Mouse (Mus musculus) stomach, postnatal 0 days (tissue): Measurements from ENCODE around the gene Dlx4. TPM values are rescaled to one million over a fixed set of nuclear protein-coding genes. Genes with fewer than 3 reads are reported as not detected.
A peak's percentile ranks its signal among the peaks of the same experiment; 100 is the strongest.

ENCODE experiments used
- ATAC-seq: fragments of 200-750 bp; cut with Nextera tagmentation; 2 replicates; pipeline ENCODE4 v1.8.0; 2017; ENCODE audit not compliant: low FRiP score, low TSS enrichment
- DNase-seq: peaks from one replicate; pipeline ENCODE4 v3.0.0-alpha.2; 2016; ENCODE audit warnings: low spot score
- H3K27ac ChIP-seq: fragments of 300-500 bp; sonication (generic); replicated peaks from 2 replicates; pipeline ENCODE4 v1.5.1; 2014; ENCODE audit warnings: mild to moderate bottlenecking, control low read depth
- H3K27me3 ChIP-seq: fragments of 300-500 bp; sonication (generic); 2 replicates; pipeline ENCODE4 v1.6.1; 2014; ENCODE audit warnings: low read length; ENCODE audit not compliant: control insufficient read depth, insufficient read depth
- H3K36me3 ChIP-seq: fragments of 300-500 bp; sonication (generic); 2 replicates; pipeline ENCODE4 v1.6.1; 2014; ENCODE audit warnings: low read length, mixed read lengths; ENCODE audit not compliant: control insufficient read depth, insufficient read depth
- H3K4me1 ChIP-seq: fragments of 300-500 bp; sonication (generic); replicated peaks from 2 replicates; pipeline ENCODE4 v1.6.1; 2014; ENCODE audit warnings: antibody characterized with exemption; ENCODE audit not compliant: control insufficient read depth, insufficient read depth
- H3K4me2 ChIP-seq: fragments of 300-500 bp; sonication (generic); replicated peaks from 2 replicates; pipeline ENCODE4 v1.6.1; 2014; ENCODE audit warnings: low read depth, mild to moderate bottlenecking, control low read depth, moderate library complexity
- H3K4me3 ChIP-seq: fragments of 300-500 bp; sonication (generic); 2 replicates; pipeline ENCODE4 v1.5.1; 2014; ENCODE audit warnings: low read depth, low read length, control low read depth
- H3K9ac ChIP-seq: fragments of 300-500 bp; sonication (generic); 2 replicates; pipeline ENCODE4 v1.6.1; 2014; ENCODE audit warnings: mild to moderate bottlenecking, low read length, control low read depth, mixed read lengths
- H3K9me3 ChIP-seq: fragments of 300-500 bp; sonication (generic); 2 replicates; pipeline ENCODE4 v1.6.1; 2016; ENCODE audit warnings: low read length; ENCODE audit not compliant: control insufficient read depth
- CTCF ChIP-seq: IDR thresholded peaks from 2 replicates; pipeline ENCODE4 v1.5.1; 2016; ENCODE audit warnings: antibody characterized with exemption, low read depth, mild to moderate bottlenecking, moderate library complexity
- EP300 ChIP-seq: optimal IDR thresholded peaks from 2 replicates; pipeline ENCODE3; 2016; ENCODE audit warnings: antibody characterized with exemption
- WGBS: fragments of 180-500 bp; shearing (Covaris S2); extraction: QIAGEN DNeasy Blood & Tissue Kit; methylation state at CpG from one replicate; pipeline ENCODE4 v1.1.7; 2014; 5-methylcytosine and 5-hydroxymethylcytosine counted together
- polyA plus RNA-seq: library from polyadenylated mRNA; unstranded; fragments of >200 nt; fragmentation: Nextera tagmentation; extraction: Ambion mirVana; gene quantifications from 2 replicates; pipeline ENCODE4 v1.2.1, GENCODE M21; 2015

Gene Dlx4
- polyA plus RNA-seq, 1 experiment from 2014 or later, result 1.6 TPM

DNA sequence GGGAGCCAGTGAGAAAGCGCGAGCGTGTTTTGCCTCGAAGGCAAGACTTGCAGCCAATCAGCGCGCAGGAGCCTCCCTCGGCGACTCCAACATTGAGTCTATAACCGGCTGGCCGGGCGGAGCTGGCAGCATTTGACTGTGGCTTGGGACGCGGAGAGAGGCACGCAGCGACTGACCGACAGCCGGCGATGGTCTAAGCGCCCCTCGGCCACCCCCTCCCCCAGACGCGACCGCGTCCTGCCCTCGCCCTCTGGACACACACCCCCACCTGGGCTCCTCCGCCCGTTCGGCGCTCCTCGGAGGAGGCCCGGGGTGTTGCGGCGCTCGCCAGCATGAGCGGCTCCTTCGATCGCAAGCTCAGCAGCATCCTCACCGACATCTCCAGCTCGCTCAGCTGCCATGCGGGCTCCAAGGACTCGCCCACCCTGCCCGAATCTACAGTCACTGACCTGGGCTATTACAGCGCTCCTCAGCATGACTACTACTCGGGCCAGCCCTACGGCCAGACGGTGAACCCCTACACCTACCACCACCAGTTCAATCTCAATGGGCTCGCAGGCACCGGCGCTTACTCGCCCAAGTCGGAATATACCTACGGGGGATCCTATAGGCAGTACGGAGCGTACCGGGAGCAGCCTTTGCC is 26.0 kb downstream of the Dlx4 start, which contains the start of gene Dlx3:
Dlx3 (plus strand) TSS at position 130 of the 643 bp plus-strand sequence.
- no peak for TF ChIP-seq CTCF
- TF ChIP-seq EP300, result no peak
- Histone ChIP-seq H3K4me2 (peak within 1 kb of the TSS; percentile 59), H3K36me3 (no peaks in the 10 kb centered on the region), H3K4me1 (peaks cover 3% of the 10 kb centered on the region; the same call in 1 of the 2 replicates), H3K4me3 (peak within 1 kb of the TSS; percentile 40), H3K27me3 (peaks cover 8% of the 10 kb centered on the region; the same call in 1 of the 2 replicates), H3K9me3 (no peaks in the 10 kb centered on the region), H3K27ac (no peak within 1 kb of the TSS), H3K9ac (peak within 1 kb of the TSS; percentile 43; the same call in 1 of the 2 replicates)
- ATAC-seq, result peak; percentile 16; the same call in 1 of the 2 replicates
- peak; percentile 56 for DNase-seq
- under 1% methylated on average over 44 of the region's 55 CpGs for WGBS

GRCm38 (mm10) chr11:95118505-95118904 is 27.6 kb downstream of the Dlx4 start:
- peak; percentile 41; the same call in 1 of the 2 replicates for ATAC-seq
- H3K27ac ChIP-seq, result no peak overlapping the region
- H3K27me3 ChIP-seq, result peaks cover 6% of the 10 kb centered on the region; the same call in 1 of the 2 replicates
- no peaks in the 10 kb centered on the region for H3K36me3 ChIP-seq
- no peak overlapping the region for H3K9ac ChIP-seq
- no peak overlapping the region for H3K4me2 ChIP-seq
- DNase-seq, result peak; percentile 79
- peaks cover 3% of the 10 kb centered on the region; the same call in 1 of the 2 replicates for H3K4me1 ChIP-seq
- TF ChIP-seq EP300 (no peak), CTCF (peak; percentile 97)
- H3K9me3 ChIP-seq, result no peaks in the 10 kb centered on the region
- no peak overlapping the region for H3K4me3 ChIP-seq
- WGBS, result 8% methylated on average over 8 of the region's 8 CpGs

DNA sequence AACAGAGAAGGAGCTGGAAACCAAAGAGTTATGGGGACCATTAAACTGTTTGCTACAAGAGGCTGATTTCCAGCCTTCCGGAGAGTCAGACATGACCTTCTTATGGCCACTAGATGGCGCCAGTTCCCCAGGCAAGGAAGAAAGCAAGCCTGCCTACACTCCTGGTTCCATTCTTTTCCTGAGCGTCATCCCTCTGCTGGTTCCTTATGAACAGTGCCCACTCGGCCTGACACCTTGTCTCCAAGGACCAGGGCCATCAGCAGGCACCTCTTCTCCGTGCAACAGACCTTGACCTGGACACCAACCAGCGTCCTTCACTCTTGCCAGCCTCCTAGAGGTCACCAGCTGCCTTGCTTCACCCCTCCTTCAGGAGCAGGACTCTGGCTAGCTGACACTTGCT is 29.0 kb downstream of the Dlx4 start:
- no peak overlapping the region for H3K4me3 ChIP-seq
- H3K36me3 ChIP-seq, result no peaks in the 10 kb centered on the region
- peaks cover 3% of the 10 kb centered on the region; the same call in 1 of the 2 replicates for H3K4me1 ChIP-seq
- ATAC-seq, result peak; percentile 46
- H3K9ac ChIP-seq, result no peak overlapping the region
- H3K27me3 ChIP-seq, result peaks cover 5% of the 10 kb centered on the region; the same call in 1 of the 2 replicates
- peak; percentile 73 for DNase-seq
- TF ChIP-seq EP300 (no peak), CTCF (peak; percentile 98)
- H3K9me3 ChIP-seq, result no peaks in the 10 kb centered on the region
- H3K27ac ChIP-seq, result no peak overlapping the region
- H3K4me2 ChIP-seq, result no peak overlapping the region
- 3% methylated on average over 6 of the region's 6 CpGs for WGBS

GRCm38 (mm10) chr11:95110081-95110480 is 36.0 kb downstream of the Dlx4 start:
- no peaks in the 10 kb centered on the region for H3K9me3 ChIP-seq
- no peak overlapping the region for H3K4me2 ChIP-seq
- no peak overlapping the region for H3K27ac ChIP-seq
- no peak for DNase-seq
- no peak for ATAC-seq
- H3K9ac ChIP-seq, result no peak overlapping the region
- no peaks in the 10 kb centered on the region for H3K27me3 ChIP-seq
- no peaks in the 10 kb centered on the region for H3K36me3 ChIP-seq
- H3K4me1 ChIP-seq, result no peaks in the 10 kb centered on the region
- H3K4me3 ChIP-seq, result no peak overlapping the region
- WGBS, result 90% methylated on average over 7 of the region's 7 CpGs
- TF ChIP-seq EP300, result no peak

GRCm38 (mm10) chr11:95109000-95109399 is 37.1 kb downstream of the Dlx4 start:
- Histone ChIP-seq H3K4me3 (no peak overlapping the region), H3K4me2 (no peak overlapping the region), H3K36me3 (no peaks in the 10 kb centered on the region), H3K27me3 (no peaks in the 10 kb centered on the region), H3K27ac (no peak overlapping the region), H3K4me1 (no peaks in the 10 kb centered on the region), H3K9me3 (no peaks in the 10 kb centered on the region), H3K9ac (no peak overlapping the region)
- 74% methylated on average over 2 of the region's 2 CpGs for WGBS
- no peak for TF ChIP-seq CTCF
- no peak for TF ChIP-seq EP300
- ATAC-seq, result no peak
- no peak for DNase-seq
